Mouse (Mus musculus) CH12.LX (cell line): ENCODE measurements at regions not wholly inside any gene's neighbourhood (a gene's known extent, or its start where the extent isn't known, plus 50 kb on each side); places are given as distances from the start of the nearest gene placed in this dataset.

ENCODE experiments used
- CHD1 ChIP-seq: IDR thresholded peaks from 2 replicates; pipeline ENCODE4 v1.6.1; 2012; ENCODE audit warnings: low read depth, low read length, improper control_type of control experiment, inconsistent platforms
- CTCF ChIP-seq, 2 experiments: IDR thresholded peaks in 1 of 2; conservative IDR thresholded peaks in 1 of 2; 2 replicates each; pipeline ENCODE4 v1.5.1; 2011 to 2012; ENCODE audit warnings: low read depth in 2 of 2, low read length in 2 of 2, improper control_type of control experiment in 1 of 2, inconsistent platforms in 1 of 2, mild to moderate bottlenecking in 1 of 2, moderate library complexity in 1 of 2
- E2F4 ChIP-seq: IDR thresholded peaks from 2 replicates; pipeline ENCODE4 v1.6.1; 2011; ENCODE audit warnings: low read depth, low read length, improper control_type of control experiment; ENCODE audit not compliant: insufficient replicate concordance
- HCFC1 ChIP-seq: IDR thresholded peaks from 2 replicates; pipeline ENCODE4 v1.6.1; 2012; ENCODE audit warnings: low read depth, mild to moderate bottlenecking, inconsistent platforms, low read length, improper control_type of control experiment
- MAX ChIP-seq: IDR thresholded peaks from 2 replicates; pipeline ENCODE4 v1.6.1; 2011; ENCODE audit warnings: low read length, improper control_type of control experiment
- NRF1 ChIP-seq: IDR thresholded peaks from 2 replicates; pipeline ENCODE4 v1.6.1; 2014; ENCODE audit warnings: low read depth, mild to moderate bottlenecking, inconsistent platforms, low read length, improper control_type of control experiment, moderate library complexity
- POLR2A ChIP-seq: IDR thresholded peaks from 2 replicates; pipeline ENCODE4 v1.6.1; 2011; ENCODE audit warnings: low read depth, mild to moderate bottlenecking, improper control_type of control experiment, low read length
- SMC3 ChIP-seq: IDR thresholded peaks from 2 replicates; pipeline ENCODE4 v1.6.1; 2011; ENCODE audit warnings: low read depth, low read length, improper control_type of control experiment

DNA sequence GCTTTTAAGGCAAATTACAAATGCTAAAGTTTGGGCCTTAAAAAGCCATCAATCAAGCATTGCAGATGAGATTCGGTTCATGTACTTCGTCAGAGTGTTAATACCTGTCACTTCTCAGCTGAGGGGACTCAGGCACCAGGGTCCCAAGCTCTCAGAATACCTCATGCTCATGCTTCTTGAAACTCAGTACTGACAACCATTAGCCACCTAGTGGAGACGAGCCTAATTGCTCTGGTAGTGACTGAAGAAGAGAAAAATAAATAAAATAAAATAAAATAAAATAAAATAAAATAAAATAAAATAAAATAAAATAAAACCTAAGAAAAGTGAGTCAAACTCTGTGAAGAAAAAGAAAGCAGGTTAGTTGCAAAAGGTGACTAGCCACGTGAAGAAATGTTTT is 121.0 kb downstream of the Gxylt1 start:
- TF ChIP-seq CTCF (conservative IDR thresholded peaks at IDR 0.05 in 1 of 2, IDR thresholded peaks at IDR 0.05 in 1 of 2; ENCODE audit: low read depth in 2 of 2, low read length in 2 of 2): no peak
- no peak for TF ChIP-seq POLR2A
- no peak for TF ChIP-seq HCFC1
- TF ChIP-seq NRF1: no peak
- no peak for TF ChIP-seq CHD1
- TF ChIP-seq SMC3: no peak
- TF ChIP-seq MAX: no peak
- TF ChIP-seq E2F4: no peak
